Comparison of ENCODE assay signal across 18 mouse cellular contexts in the genomic region with DNA sequence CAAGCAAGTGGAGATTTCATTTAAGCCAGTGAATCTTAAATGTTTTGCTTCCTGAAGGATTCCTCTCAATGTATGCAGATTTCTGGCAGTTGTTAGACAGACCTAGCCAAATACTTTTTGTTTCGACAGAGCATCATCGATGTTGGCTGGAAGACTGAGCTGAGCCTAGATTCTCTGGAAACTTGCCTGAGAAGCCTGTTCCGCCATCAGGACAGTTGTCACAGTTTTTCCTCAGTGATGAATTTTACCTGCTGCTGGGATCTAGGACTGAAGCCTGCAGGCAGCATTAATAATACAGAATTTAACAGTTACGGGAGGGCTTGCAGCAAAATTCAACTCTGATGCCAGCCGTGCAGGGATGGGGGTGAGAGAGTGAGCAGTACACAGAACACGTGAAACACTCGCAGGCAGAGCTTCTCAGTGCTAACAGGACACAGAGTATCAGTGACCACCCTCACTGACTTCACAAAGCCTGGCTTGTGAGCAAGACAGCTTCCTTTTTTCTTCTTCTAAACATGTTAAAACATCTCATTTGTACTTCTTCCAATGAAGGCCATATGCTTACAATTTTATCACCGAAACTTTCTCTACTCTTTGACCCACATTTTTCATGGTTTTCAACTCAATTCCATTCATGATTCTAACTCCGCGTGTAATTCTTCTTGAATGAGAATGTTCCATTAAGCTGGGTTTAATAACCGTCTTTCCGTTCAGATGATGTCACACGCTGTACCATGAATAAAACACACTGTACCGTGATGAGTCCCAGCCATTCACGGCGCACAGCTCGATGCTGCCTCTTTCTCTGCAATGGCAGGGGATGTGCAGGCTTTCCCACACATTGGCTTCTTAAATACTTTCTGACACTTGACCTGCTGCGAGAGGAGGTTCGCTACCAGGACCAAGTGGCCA. TPM values are rescaled to one million over a fixed set of nuclear protein-coding genes. Genes with fewer than 3 reads are reported as not detected.
DNase-seq lines count a peak whose midpoint lies in the region; ATAC-seq lines count a peak whose summit lies in the region.
"Had no signal": no experiment of that assay in that cellular context is flagged by ENCODE, and none has a peak within 500 bp of the region (broad histone marks: within the 10 kb centered on the region; RNA-seq: fewer than 3 reads in every experiment).

No protein-coding gene starts in this region.

- no peaks in the 10 kb centered on the region for H3K36me3 ChIP-seq in embryonic facial prominence, embryonic 13.5 days
- no peaks in the 10 kb centered on the region for H3K36me3 ChIP-seq in midbrain, embryonic 15.5 days (replicated peaks)
- H3K36me3 ChIP-seq: hindbrain, embryonic 15.5 days had no signal

- H3K9ac ChIP-seq in embryonic facial prominence, embryonic 13.5 days = no peak overlapping the region
- no peak overlapping the region for H3K9ac ChIP-seq in midbrain, embryonic 15.5 days
- H3K9ac ChIP-seq: hindbrain, embryonic 15.5 days had no signal

- peaks cover 15% of the 10 kb centered on the region for H3K4me1 ChIP-seq in embryonic facial prominence, embryonic 13.5 days
- H3K4me1 ChIP-seq in midbrain, embryonic 15.5 days = no peaks in the 10 kb centered on the region
- H3K4me1 ChIP-seq: hindbrain, embryonic 15.5 days had no signal

- 0 out of 2 replicates have a peak overlapping the region, but pooled peaks have one; percentile 7 for H3K27ac ChIP-seq in embryonic facial prominence, embryonic 13.5 days
- no peak overlapping the region for H3K27ac ChIP-seq in midbrain, embryonic 15.5 days
- H3K27ac ChIP-seq: hindbrain, embryonic 15.5 days; layer of hippocampus, adult 2 months had no signal

- H3K27me3 ChIP-seq in embryonic facial prominence, embryonic 13.5 days = peaks cover 35% of the 10 kb centered on the region
- H3K27me3 ChIP-seq in midbrain, embryonic 15.5 days (replicated peaks) = peaks cover 6% of the 10 kb centered on the region
- H3K27me3 ChIP-seq: CH12.LX had no signal

- ATAC-seq in embryonic facial prominence, embryonic 13.5 days (ENCODE audit: insufficient number of reproducible peaks, insufficient read depth, low FRiP score, low TSS enrichment, low read depth) = peak; percentile 78; the same call in 1 of the 2 replicates
- peak; percentile 84 for ATAC-seq in midbrain, embryonic 15.5 days (replicated peaks)
- ATAC-seq: activated CD4-positive, CD25-positive, alpha-beta regulatory T cell, adult 4 months had no signal

- H3K4me3 ChIP-seq in embryonic facial prominence, embryonic 13.5 days = no peak overlapping the region
- no peak overlapping the region for H3K4me3 ChIP-seq in midbrain, embryonic 15.5 days
- H3K4me3 ChIP-seq: hindbrain, embryonic 15.5 days; layer of hippocampus, adult 2 months; myocyte had no signal

- DNase-seq in cerebellum, postnatal 10 days = peak; percentile 22 to 33
- no peak for DNase-seq in cerebellum, adult 8-10 months
- DNase-seq in layer of hippocampus, adult 11-12 months (ENCODE audit: low spot score) = peak; percentile 13
- no peak for DNase-seq in layer of hippocampus, adult 9-10 months (ENCODE audit: low spot score)
- no peak for DNase-seq in ovary, postnatal 10 days (ENCODE audit: low spot score)
- no peak for DNase-seq in kidney, adult 9 months
- DNase-seq: cerebellum, adult 11-12 months; gastrocnemius, postnatal 36 days; kidney, adult 18-20 months; lung, postnatal 4 days; thymus, postnatal 14 days had no signal

- WGBS in embryonic facial prominence, embryonic 13.5 days = 40% methylated on average over 19 of the region's 19 CpGs
- WGBS in midbrain, embryonic 15.5 days = 65% methylated on average over 19 of the region's 19 CpGs

- H3K9me3 ChIP-seq in embryonic facial prominence, embryonic 13.5 days = no peaks in the 10 kb centered on the region
- H3K9me3 ChIP-seq in midbrain, embryonic 15.5 days = no peaks in the 10 kb centered on the region
- H3K9me3 ChIP-seq: hindbrain, embryonic 15.5 days had no signal

- peak overlapping the region; percentile 19 for H3K4me2 ChIP-seq in embryonic facial prominence, embryonic 13.5 days
- peak overlapping the region; percentile 13; the same call in 1 of the 2 replicates for H3K4me2 ChIP-seq in midbrain, embryonic 15.5 days
- H3K4me2 ChIP-seq: hindbrain, embryonic 15.5 days had no signal

RNA-seq across cellular contexts. Expression of a gene that starts 6.0 kb away (rescaled TPM):
- polyA plus RNA-seq in embryonic facial prominence, embryonic 13.5 days (2015; fragmentation: Nextera tagmentation; extraction: Ambion mirVana) = 2.9 and 3.1 TPM in 2 replicates
- 0.40 and 0.59 TPM in 2 replicates for polyA plus RNA-seq in midbrain, embryonic 15.5 days (2015; fragmentation: Nextera tagmentation; extraction: Ambion mirVana)
- polyA plus RNA-seq: myocyte had no signal

Comparison
In these comparisons a context has a peak if more than half of its experiments do, and no peak if none do; other contexts are left out.
1. DNase-seq: peak in cerebellum, postnatal 10 days (2 of 2) and layer of hippocampus, adult 11-12 months (single experiment); none in cerebellum, adult 8-10 months (single experiment), layer of hippocampus, adult 9-10 months (single experiment), ovary, postnatal 10 days (single experiment) and kidney, adult 9 months (single experiment).